Mouse (Mus musculus) splenic B cell, adult 2 months (primary cell): ENCODE measurements at regions not wholly inside any gene's neighbourhood (a gene's known extent, or its start where the extent isn't known, plus 50 kb on each side); places are given as distances from the start of the nearest gene placed in this dataset.

Experiments
- DNase-seq: peaks from one replicate; pipeline ENCODE4 v3.0.0-alpha.2; 2011; ENCODE audit warnings: low read depth, low spot score
- H3K27me3 ChIP-seq: 2 replicates; pipeline ENCODE4 v1.6.1; 2012; ENCODE audit warnings: mild to moderate bottlenecking, low read length, moderate library complexity, mixed read lengths; ENCODE audit not compliant: control insufficient read depth, poor library complexity, insufficient read depth, severe bottlenecking
- H3K36me3 ChIP-seq: 2 replicates; pipeline ENCODE4 v1.6.1; 2012; ENCODE audit warnings: mild to moderate bottlenecking, low read length, moderate library complexity, mixed read lengths; ENCODE audit not compliant: control insufficient read depth, poor library complexity, insufficient read depth, severe bottlenecking

- DNase-seq, result peak; percentile 10
- H3K36me3 ChIP-seq, result no peaks in the 10 kb centered on the region
- H3K27me3 ChIP-seq, result no peaks in the 10 kb centered on the region
Observed at GRCm38 (mm10) chr10:17022216-17023158, 700.5 kb upstream of the Cited2 start.

GRCm38 (mm10) chr10:17023571-17024293 lies 699.3 kb upstream of the Cited2 start:
- H3K27me3 ChIP-seq, result no peaks in the 10 kb centered on the region
- DNase-seq, result no peak

DNA sequence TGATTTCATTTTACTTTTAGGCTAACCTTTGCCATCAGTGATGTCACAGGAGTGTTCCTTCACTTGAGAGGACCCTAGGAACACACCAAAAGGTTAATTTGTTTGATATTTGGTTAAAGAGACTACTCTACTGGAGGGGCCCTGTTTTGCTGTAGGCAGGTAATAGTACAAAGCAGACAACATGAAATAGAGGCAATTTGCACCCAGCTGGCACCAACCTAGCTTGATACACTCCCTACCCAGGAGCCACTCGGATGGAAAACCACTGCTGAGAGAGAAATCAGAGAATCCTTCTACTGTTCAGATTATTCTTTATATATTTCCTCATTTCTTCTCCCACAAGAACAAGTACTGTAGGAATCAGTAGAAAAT lies 698.7 kb upstream of the Cited2 start:
- no peaks in the 10 kb centered on the region for H3K36me3 ChIP-seq
- no peak for DNase-seq

More at GRCm38 (mm10) chr10:17023571-17024293, 699.3 kb upstream of the Cited2 start:
- no peaks in the 10 kb centered on the region for H3K36me3 ChIP-seq

GRCm38 (mm10) chr10:17034892-17035775 lies 687.9 kb upstream of the Cited2 start:
- Histone ChIP-seq H3K36me3 (no peaks in the 10 kb centered on the region), H3K27me3 (no peaks in the 10 kb centered on the region)
- no peak for DNase-seq

More for the DNA sequence above, 698.7 kb upstream of the Cited2 start:
- no peaks in the 10 kb centered on the region for H3K27me3 ChIP-seq

- H3K27me3 ChIP-seq, result no peaks in the 10 kb centered on the region
- no peaks in the 10 kb centered on the region for H3K36me3 ChIP-seq
- no peak for DNase-seq
Observed at GRCm38 (mm10) chr10:17038259-17039043, 684.6 kb upstream of the Cited2 start.

DNA sequence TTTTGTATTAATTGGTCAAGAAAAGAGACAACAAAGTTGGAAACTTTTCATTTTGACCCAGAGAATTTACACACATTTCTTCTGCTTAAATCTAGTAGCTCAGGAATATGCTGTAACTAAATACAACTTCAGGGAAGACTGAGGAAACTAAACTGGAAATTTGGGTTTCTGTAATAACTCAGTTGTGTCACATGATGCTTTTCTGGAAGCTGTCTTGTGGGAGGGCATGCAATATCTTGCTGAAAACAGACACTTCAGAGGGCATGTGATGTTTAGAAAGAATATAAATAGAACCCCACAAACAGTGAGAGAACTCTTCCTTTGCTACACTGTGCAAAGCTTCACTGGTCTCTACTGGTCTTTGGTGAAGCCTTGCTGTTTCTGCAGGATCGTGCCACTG lies 680.9 kb upstream of the Cited2 start:
- Histone ChIP-seq H3K27me3 (no peaks in the 10 kb centered on the region), H3K36me3 (no peaks in the 10 kb centered on the region)
- no peak for DNase-seq

GRCm38 (mm10) chr10:17042973-17043372 lies 680.0 kb upstream of the Cited2 start:
- Histone ChIP-seq H3K36me3 (no peaks in the 10 kb centered on the region), H3K27me3 (no peaks in the 10 kb centered on the region)
- no peak for DNase-seq

- no peaks in the 10 kb centered on the region for H3K36me3 ChIP-seq
- no peaks in the 10 kb centered on the region for H3K27me3 ChIP-seq
- no peak for DNase-seq
Observed at GRCm38 (mm10) chr10:17046765-17047164, 676.3 kb upstream of the Cited2 start.

DNA sequence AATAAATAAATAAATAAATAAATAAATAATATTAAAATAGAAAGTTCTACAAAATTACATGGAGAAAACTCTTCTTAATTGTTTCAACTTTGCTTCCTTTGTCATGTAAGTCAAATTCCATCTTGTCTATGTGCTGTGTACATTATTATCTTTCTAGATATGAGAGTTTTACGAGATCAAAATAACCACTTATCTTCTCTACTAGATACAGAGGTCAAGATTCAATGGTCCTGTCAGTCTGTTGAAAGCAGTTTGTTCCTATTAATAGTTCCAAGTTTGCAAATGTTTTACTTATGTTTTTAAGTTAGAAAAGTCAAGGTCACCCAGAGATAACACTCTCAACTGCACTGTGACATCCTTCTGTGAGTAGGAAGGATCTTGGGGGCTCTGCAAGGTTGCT lies 650.1 kb upstream of the Cited2 start:
- DNase-seq, result no peak
- H3K27me3 ChIP-seq, result no peaks in the 10 kb centered on the region
- H3K36me3 ChIP-seq, result no peaks in the 10 kb centered on the region

- no peak for DNase-seq
- H3K27me3 ChIP-seq, result no peaks in the 10 kb centered on the region
- no peaks in the 10 kb centered on the region for H3K36me3 ChIP-seq
Observed at GRCm38 (mm10) chr10:17074013-17074401, 649.0 kb upstream of the Cited2 start.

DNA sequence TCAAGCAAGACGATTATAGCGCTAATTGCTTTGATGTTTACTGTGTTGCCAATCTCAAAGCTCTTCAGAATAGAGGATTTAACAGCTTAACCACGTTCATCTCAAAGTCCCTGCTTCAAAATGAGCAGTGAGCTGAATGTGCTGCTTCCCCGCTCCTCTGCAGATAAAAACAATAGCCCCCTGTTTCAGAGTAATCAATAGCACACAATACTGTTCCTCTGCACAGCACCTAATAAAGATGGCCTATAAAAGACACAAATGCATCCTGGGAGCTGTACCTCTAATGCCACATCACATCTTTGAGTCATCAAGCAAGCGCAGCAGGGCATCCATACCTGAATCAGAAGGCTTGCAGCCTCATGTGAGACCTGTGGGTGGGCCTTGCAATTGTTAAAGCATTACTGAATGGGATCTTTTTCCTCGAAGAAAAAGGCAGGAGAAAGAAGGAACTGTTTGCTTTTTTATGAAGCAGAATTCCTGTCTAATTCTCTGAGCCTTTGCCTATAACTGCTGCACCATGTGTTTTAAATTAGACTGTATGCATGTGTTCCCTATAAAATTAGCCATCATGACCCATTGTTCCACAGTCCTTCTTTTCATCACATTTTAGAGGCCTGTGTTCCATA lies 648.5 kb upstream of the Cited2 start:
- no peak for DNase-seq
- Histone ChIP-seq H3K27me3 (no peaks in the 10 kb centered on the region), H3K36me3 (no peaks in the 10 kb centered on the region)

GRCm38 (mm10) chr10:17075147-17075546 lies 647.9 kb upstream of the Cited2 start:
- Histone ChIP-seq H3K36me3 (no peaks in the 10 kb centered on the region), H3K27me3 (no peaks in the 10 kb centered on the region)
- DNase-seq, result no peak

GRCm38 (mm10) chr10:17075576-17075975 lies 647.4 kb upstream of the Cited2 start:
- Histone ChIP-seq H3K36me3 (no peaks in the 10 kb centered on the region), H3K27me3 (no peaks in the 10 kb centered on the region)
- no peak for DNase-seq
